Mouse (Mus musculus) cortical plate, adult 2 months (tissue): Measurements from ENCODE around the gene Olfr178. TPM values are rescaled to one million over a fixed set of nuclear protein-coding genes. Genes with fewer than 3 reads are reported as not detected.

Experiments used
- H3K27ac ChIP-seq: fragments of 200-500 bp; 2 replicates; pipeline ENCODE4 v1.5.1; 2012; ENCODE audit warnings: low read length, control low read depth, inconsistent platforms; ENCODE audit not compliant: insufficient read depth
- H3K4me1 ChIP-seq: fragments of 200-500 bp; 2 replicates; pipeline ENCODE4 v1.6.1; 2011; ENCODE audit warnings: low read length; ENCODE audit not compliant: control insufficient read depth, insufficient read depth
- H3K4me3 ChIP-seq: fragments of 200-500 bp; 2 replicates; pipeline ENCODE4 v1.5.1; 2011; ENCODE audit warnings: mild to moderate bottlenecking, low read length, control low read depth; ENCODE audit not compliant: insufficient read depth
- CTCF ChIP-seq: fragments of 200-500 bp; IDR thresholded peaks from 2 replicates; pipeline ENCODE4 v1.5.1; 2011; ENCODE audit warnings: mild to moderate bottlenecking, control low read depth, low read length; ENCODE audit not compliant: insufficient read depth; ENCODE audit errors: extremely low read depth
- POLR2A ChIP-seq: fragments of 200-500 bp; IDR thresholded peaks from 2 replicates; pipeline ENCODE4 v1.6.1; 2011; ENCODE audit warnings: mild to moderate bottlenecking, low read length, control low read depth; ENCODE audit not compliant: insufficient read depth; ENCODE audit errors: extremely low read depth
- polyA plus RNA-seq: library from polyadenylated mRNA; depleted of rRNA; stranded (reverse); fragments of >200 nt; gene quantifications from 2 replicates; pipeline ENCODE4 v1.2.3, GENCODE M21; 2012; rRNA removed

Gene Olfr178
- not detected in 2 replicates for polyA plus RNA-seq

GRCm38 (mm10) chr16:58891963-58892362 lies at the start of gene Olfr178:
TSS of gene Olfr178 (minus strand) at chr16:58892063.
- TF ChIP-seq CTCF (no peak), POLR2A (no peak)
- Histone ChIP-seq H3K4me3 (no peak within 1 kb of the TSS), H3K27ac (no peak within 1 kb of the TSS), H3K4me1 (no peaks in the 10 kb centered on the region)

GRCm38 (mm10) chr16:58929292-58929691 lies 37.4 kb upstream of the Olfr178 start, which contains the start of gene Olfr180:
TSS of gene Olfr180 (minus strand) at chr16:58929392.
- H3K27ac ChIP-seq, result no peak within 1 kb of the TSS
- no peak within 1 kb of the TSS for H3K4me3 ChIP-seq
- no peak for TF ChIP-seq CTCF
- no peak for TF ChIP-seq POLR2A
- H3K4me1 ChIP-seq, result no peaks in the 10 kb centered on the region

- Histone ChIP-seq H3K4me3 (no peak within 1 kb of the TSS), H3K4me1 (no peaks in the 10 kb centered on the region), H3K27ac (no peak within 1 kb of the TSS)
- no peak for TF ChIP-seq CTCF
- TF ChIP-seq POLR2A, result no peak
Measured at GRCm38 (mm10) chr16:58928655-58929054, 36.8 kb upstream of the Olfr178 start, which contains the start of gene Olfr181. TSS of gene Olfr181 (minus strand) at chr16:58928755.

GRCm38 (mm10) chr16:58884416-58884815 lies 7.4 kb downstream of the Olfr178 start:
- H3K4me1 ChIP-seq, result no peaks in the 10 kb centered on the region
- no peak overlapping the region for H3K27ac ChIP-seq
- H3K4me3 ChIP-seq, result no peak overlapping the region
- TF ChIP-seq CTCF (no peak), POLR2A (no peak)

- Histone ChIP-seq H3K4me1 (no peaks in the 10 kb centered on the region), H3K27ac (no peak within 1 kb of the TSS), H3K4me3 (no peak within 1 kb of the TSS)
- TF ChIP-seq CTCF (no peak), POLR2A (no peak)
Measured at GRCm38 (mm10) chr16:58874668-58875067, 17.2 kb downstream of the Olfr178 start, which contains the start of gene Olfr177. TSS of gene Olfr177 (minus strand) at chr16:58874768.

GRCm38 (mm10) chr16:58861479-58861878 lies 30.4 kb downstream of the Olfr178 start:
- no peak overlapping the region for H3K27ac ChIP-seq
- TF ChIP-seq CTCF (no peak), POLR2A (no peak)
- H3K4me1 ChIP-seq, result no peaks in the 10 kb centered on the region
- H3K4me3 ChIP-seq, result no peak overlapping the region

GRCm38 (mm10) chr16:58860032-58860737 lies 31.7 kb downstream of the Olfr178 start:
- TF ChIP-seq CTCF (no peak), POLR2A (no peak)
- Histone ChIP-seq H3K4me1 (no peaks in the 10 kb centered on the region), H3K4me3 (no peak overlapping the region), H3K27ac (no peak overlapping the region)

Other genes with a start within 250 kb of the Olfr178 start
- 37.1 and 40.6 TPM in 2 replicates for gene Cpox, start 221.8 kb downstream of the Olfr178 start, polyA plus RNA-seq
- gene Gpr15, start 173.0 kb downstream of the Olfr178 start, polyA plus RNA-seq, result not detected in 2 replicates
- 136 and 139 TPM in 2 replicates for gene Cldnd1, start 164.2 kb downstream of the Olfr178 start, polyA plus RNA-seq
- not detected in 2 replicates for gene Olfr172, start 128.9 kb downstream of the Olfr178 start, polyA plus RNA-seq
- not detected in 2 replicates for gene Olfr173, start 91.8 kb downstream of the Olfr178 start, polyA plus RNA-seq
- gene Olfr175-ps1, start 65.3 kb downstream of the Olfr178 start, polyA plus RNA-seq, result not detected in 2 replicates
- not detected in 2 replicates for gene Olfr177, start 17.3 kb downstream of the Olfr178 start, polyA plus RNA-seq
- not detected in 2 replicates for gene Olfr181, start 36.7 kb upstream of the Olfr178 start, polyA plus RNA-seq
- not detected in 2 replicates for gene Olfr180, start 37.3 kb upstream of the Olfr178 start, polyA plus RNA-seq
- 0.06 TPM in 1 of 2 replicates, not detected in the other for gene Olfr183, start 103.3 kb upstream of the Olfr178 start, polyA plus RNA-seq
- not detected in 2 replicates for gene Olfr186, start 138.2 kb upstream of the Olfr178 start, polyA plus RNA-seq
- not detected in 2 replicates for gene Olfr187, start 147.7 kb upstream of the Olfr178 start, polyA plus RNA-seq
- gene Olfr190, start 185.9 kb upstream of the Olfr178 start, polyA plus RNA-seq, result not detected in 2 replicates
- gene Olfr191, start 197.8 kb upstream of the Olfr178 start, polyA plus RNA-seq, result not detected in 2 replicates
- gene Olfr193, start 219.8 kb upstream of the Olfr178 start, polyA plus RNA-seq, result not detected in 2 replicates
- not detected in 2 replicates for gene Olfr194, start 229.0 kb upstream of the Olfr178 start, polyA plus RNA-seq